Mouse (Mus musculus) layer of hippocampus, postnatal 25 days (tissue): Measurements from ENCODE around the gene Tm6sf2. TPM values are rescaled to one million over a fixed set of nuclear protein-coding genes. Genes with fewer than 3 reads are reported as not detected.

Experiments
- microRNA-seq, 2 experiments: library from miRNA; unstranded; fragments of <30 nt; microRNA quantifications; one replicate each; pipeline ENCODE4 v1.2.0; 2021
- total RNA-seq, 2 experiments: library from RNA; stranded (reverse); gene quantifications; 2 replicates each; pipeline ENCODE4 v1.2.3; 2021

Gene Tm6sf2
- total RNA-seq, 2 experiments from 2014 or later = 2.9 to 4.9 TPM

Small RNAs within 50 kb of the gene (microRNA-seq; reads per million reads assigned to microRNA genes)
- gene Mir7066 = 14.3 to 17.7 reads per million in 2 experiments

Other genes with a start within 250 kb of the Tm6sf2 start
- 10 to 100 TPM; 13.3 to 13.6 TPM for gene Pbx4, start 240.4 kb upstream of the Tm6sf2 start, total RNA-seq
- 1 to 10 TPM in 1 of 2 experiments, under 1 TPM in 1; 0.89 to 1.3 TPM for gene Cilp2, start 185.2 kb upstream of the Tm6sf2 start, total RNA-seq
- under 1 TPM; 0.27 to 0.28 TPM for gene Tssk6, start 170.7 kb upstream of the Tm6sf2 start, total RNA-seq
- 100 to 1,000 TPM; 159 to 174 TPM for gene Ndufa13, start 170.4 kb upstream of the Tm6sf2 start, total RNA-seq
- 10 to 100 TPM; 29.0 to 37.5 TPM for gene Yjefn3, start 170.2 kb upstream of the Tm6sf2 start, total RNA-seq
- 10 to 100 TPM; 30.7 TPM for gene Gatad2a, start 76.5 kb upstream of the Tm6sf2 start, total RNA-seq
- 10 to 100 TPM; 77.2 to 83.9 TPM for gene Mau2, start 30.2 kb upstream of the Tm6sf2 start, total RNA-seq
- 10 to 100 TPM; 48.7 to 58.3 TPM for gene Sugp1, start 30.1 kb upstream of the Tm6sf2 start, total RNA-seq
- 10 to 100 TPM; 68.2 to 77.5 TPM for gene Hapln4, start 10.5 kb downstream of the Tm6sf2 start, total RNA-seq
- 100 to 1,000 TPM; 188 to 207 TPM for gene Ncan, start 47.9 kb downstream of the Tm6sf2 start, total RNA-seq
- gene Nr2c2ap, start 58.4 kb downstream of the Tm6sf2 start, total RNA-seq = 10 to 100 TPM; 25.5 to 29.8 TPM
- 10 to 100 TPM; 11.8 to 12.0 TPM for gene Rfxank, start 66.2 kb downstream of the Tm6sf2 start, total RNA-seq
- gene Borcs8, start 66.6 kb downstream of the Tm6sf2 start, total RNA-seq = 10 to 100 TPM; 47.0 to 47.5 TPM
- not detected for gene Mef2b, start 66.8 kb downstream of the Tm6sf2 start, total RNA-seq
- 10 to 100 TPM; 48.7 to 59.9 TPM for gene Tmem161a, start 99.4 kb downstream of the Tm6sf2 start, total RNA-seq
- gene Slc25a42, start 139.4 kb downstream of the Tm6sf2 start, total RNA-seq = 10 to 100 TPM; 34.9 to 42.0 TPM
- 100 to 1,000 TPM; 107 to 133 TPM for gene Sugp2, start 161.3 kb downstream of the Tm6sf2 start, total RNA-seq
- gene Armc6, start 161.5 kb downstream of the Tm6sf2 start, total RNA-seq = 10 to 100 TPM; 43.4 to 49.4 TPM
- 10 to 100 TPM; 84.4 to 86.0 TPM for gene Homer3, start 209.9 kb downstream of the Tm6sf2 start, total RNA-seq
- gene Ddx49, start 229.6 kb downstream of the Tm6sf2 start, total RNA-seq = 10 to 100 TPM; 44.7 to 47.5 TPM
- 100 to 1,000 TPM; 123 to 141 TPM for gene Cope, start 229.6 kb downstream of the Tm6sf2 start, total RNA-seq
- 100 to 1,000 TPM; 117 to 122 TPM for gene Cers1, start 242.9 kb downstream of the Tm6sf2 start, total RNA-seq